Mouse (Mus musculus): ENCODE results near the gene Hdac10.
A peak's percentile ranks its signal among the peaks of the same experiment; 100 is the strongest.

Gene Hdac10

DNA sequence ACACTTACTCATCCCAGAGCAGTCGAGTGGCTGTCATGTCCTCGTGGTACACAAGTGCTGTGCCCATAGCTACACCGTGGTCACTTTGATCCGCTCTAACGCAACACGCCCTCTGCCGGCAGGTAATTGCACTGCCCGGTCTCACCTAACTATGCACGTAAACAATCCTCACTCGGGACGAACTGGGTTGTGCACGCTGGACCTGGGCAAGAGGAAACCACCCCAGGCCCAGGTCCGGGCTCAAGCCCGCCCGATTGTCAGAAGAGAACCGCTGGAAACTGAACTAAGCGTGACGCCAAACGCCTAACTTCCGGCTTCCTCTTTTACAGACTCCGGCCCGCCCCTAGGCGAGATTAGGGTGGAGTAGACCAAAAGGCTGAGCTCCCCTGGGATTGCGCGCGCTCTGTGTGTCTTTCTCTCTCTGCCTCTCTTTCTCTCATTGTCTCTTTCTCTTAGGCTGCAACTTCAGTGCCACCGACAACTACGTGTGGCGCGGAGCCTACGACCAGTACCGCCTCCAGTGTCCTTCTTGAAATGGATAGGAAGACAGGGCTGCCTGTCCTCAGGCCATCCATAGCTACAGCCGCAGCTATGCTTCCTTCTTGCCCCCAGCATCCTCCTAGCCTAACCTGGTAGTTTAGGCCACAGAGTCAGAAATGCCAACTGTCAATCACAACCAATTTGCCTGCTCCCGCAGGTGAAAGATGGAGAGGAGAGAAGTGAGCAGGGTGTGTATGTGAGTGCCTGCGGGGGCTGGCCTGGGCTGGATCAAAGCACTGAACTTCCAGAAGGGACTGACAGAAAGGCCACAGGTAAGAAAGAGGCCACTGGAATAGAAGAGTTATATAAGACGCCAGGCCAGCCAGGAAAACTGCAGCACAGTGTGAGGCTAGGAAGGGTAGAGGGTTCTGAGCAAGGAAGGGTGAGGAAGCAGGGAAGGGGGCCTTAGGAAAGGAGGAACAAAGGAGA is at the start of gene Hdac10:
Gene Hdac10, minus strand, starts transcription at position 319 of the 969 bp plus-strand sequence.
- peak; percentile 90 to 92 for DNase-seq

DNA sequence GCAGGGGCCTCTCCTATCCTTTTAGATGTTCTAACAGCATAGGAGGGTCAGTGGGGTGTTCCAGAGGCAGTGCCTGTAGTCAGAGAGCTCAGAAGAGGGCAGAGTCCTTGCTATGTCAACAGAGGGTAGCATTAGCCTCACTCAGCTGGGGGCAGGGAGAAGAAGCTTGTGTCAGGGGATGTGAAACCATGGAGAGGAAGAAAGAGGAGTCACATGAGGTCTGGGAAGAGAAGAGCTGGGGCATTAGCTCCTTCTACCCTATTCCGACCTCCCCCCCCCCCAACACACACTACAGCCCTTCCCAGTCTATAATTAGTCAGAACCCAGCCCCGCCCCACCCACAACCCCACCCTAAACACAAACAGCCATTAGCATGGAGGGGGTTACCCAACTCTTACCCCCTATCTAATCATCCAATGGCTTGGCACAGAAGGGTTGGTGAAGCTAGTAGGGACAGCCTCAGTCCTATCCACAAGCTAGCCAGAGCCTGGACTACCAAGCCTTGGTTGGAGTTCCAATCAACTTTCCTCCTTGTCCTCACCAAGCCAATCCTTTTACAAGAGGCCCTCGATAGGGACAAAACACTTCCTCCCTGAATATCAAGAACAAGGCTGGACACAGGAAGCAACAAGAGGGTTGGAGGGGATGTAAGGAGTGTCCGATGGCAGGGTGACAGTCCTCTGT is 49.2 kb upstream of the Hdac10 start:
- no peak for DNase-seq

DNA sequence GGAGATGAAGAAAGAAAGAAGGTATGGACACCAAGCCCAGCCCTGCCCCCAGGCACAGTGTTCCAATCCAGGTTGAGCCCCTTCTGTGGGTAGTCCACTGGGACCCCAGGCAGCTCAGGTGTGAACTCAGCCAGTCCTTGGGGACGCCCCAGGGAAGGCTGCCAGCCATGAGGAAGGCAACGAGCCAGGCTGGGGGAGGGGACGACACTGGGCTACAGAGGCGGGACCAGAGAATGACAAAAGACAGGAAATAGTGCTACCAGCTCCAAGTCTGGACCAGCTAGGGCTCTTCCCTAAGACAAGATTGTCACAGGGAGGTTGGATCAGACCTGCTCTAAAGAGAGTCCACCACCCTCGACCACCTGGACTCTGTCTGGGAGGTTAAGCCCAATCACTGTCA is 48.6 kb upstream of the Hdac10 start:
- peak; percentile 85 to 87 for DNase-seq

DNA sequence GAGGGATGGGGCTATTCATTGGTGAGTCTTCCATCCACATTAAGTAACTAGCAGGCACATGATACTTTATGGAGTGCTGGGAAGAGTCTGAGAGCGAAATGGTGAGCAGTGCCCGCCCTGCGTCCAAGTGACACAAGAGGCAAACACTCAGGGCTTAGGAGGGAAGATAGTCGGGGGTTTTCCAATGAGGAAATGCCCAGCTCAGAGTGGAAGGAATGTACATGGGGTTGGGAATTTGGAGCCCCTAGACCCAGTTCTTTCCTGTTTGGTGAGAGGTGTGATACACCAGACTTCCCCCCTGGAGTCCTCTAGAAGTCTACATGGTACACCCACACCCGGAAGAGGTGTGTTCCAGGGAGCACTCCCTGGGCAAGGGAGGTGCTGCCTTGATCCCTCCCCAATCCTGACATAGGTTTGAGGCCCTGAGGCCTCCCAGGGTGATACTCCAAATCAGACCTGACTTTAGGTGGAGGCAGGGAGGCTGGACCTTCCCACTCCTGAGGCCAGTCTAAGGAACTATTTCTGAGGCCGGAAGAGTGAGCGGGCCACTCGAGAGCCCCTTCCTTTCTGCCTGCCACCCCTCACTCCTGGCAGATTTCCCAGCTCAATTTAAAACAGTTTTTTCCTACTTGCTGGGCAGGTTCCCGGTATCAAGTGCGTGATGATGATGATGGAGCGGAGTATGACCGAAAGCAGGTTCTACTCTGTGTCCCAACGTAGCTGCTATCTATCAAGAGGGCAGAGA is 47.1 kb upstream of the Hdac10 start:
- DNase-seq, result no peak

DNA sequence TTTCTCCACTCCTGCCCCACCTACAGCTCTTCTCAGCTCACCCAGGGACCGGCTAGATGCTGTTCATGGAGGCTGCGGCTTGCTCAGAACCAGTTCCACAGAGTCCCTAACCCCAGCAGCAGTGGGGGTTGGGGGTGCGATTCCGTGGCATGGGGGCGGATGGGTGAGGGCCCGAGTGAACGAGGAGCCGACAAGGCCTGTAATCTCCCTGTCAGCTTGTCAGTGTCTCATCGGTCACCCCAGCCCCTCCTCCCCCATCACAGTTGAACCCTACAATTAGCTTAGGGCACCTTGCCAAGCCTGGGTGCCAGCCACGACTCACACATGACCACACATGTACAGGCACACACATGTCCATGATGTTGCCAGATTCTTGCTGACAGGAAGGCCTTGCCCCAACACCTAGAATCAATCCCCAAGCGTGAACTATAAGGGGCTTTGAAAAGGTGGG is 46.4 kb upstream of the Hdac10 start:
- DNase-seq, result no peak

DNA sequence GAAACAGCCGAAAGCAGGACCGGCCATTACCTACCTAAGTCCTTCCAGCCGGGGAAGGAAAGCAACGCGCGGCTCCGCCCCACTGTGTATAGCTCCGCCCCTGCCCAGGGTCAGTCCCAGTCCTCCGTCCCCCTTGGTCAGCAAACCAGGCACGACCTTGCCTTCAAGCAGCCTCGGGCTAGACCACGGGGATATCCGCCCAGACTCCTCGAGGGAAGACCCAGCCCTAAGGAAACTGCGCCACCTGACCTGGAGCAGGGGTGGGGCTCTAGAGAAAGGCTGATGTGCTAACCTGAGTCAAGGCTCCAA is 45.4 kb upstream of the Hdac10 start:
- peak; percentile 82 to 89 for DNase-seq

DNA sequence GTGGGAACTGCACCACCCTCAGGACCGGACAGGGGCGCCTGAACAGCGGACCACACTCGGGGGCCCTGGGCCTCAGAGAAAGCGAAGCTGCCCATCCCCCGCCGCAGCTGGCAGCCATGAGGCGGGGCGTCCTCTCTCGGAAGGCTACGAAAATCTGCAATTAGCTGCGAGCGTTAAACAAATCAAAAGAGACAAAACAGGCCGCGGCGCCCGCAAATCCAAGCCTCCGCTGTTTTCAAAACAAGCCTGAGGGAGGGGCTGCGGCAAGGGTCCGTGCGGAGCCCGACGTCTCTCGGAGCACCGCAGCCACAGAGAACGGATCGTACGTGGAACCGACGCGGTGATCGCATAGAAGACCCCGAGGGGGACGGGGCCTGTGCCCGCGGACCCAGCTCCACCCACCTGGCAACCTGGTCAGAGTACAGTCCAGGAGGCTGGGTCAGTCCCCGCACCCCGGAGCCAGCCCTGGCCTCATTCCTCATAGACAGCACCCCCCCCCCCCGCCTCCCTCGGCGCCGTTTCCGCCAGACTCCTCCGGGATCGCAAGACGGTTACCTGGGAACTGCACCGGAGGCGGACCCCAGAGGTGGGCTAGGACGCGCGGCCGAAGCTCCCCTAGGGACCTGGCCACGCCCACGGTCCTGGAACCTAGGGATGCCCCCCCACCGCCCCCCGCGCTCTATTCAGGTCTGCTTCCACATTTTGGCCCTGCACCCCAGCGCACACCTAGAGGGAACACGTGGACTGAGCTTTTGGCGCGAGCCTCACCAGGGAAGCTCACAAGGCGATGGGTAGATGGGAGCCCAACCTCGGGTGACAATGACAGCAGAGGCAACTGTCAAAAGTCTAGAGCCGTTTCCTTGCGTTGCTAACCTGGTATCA is 44.8 kb upstream of the Hdac10 start:
- DNase-seq, result peak; percentile 73 to 81

DNA sequence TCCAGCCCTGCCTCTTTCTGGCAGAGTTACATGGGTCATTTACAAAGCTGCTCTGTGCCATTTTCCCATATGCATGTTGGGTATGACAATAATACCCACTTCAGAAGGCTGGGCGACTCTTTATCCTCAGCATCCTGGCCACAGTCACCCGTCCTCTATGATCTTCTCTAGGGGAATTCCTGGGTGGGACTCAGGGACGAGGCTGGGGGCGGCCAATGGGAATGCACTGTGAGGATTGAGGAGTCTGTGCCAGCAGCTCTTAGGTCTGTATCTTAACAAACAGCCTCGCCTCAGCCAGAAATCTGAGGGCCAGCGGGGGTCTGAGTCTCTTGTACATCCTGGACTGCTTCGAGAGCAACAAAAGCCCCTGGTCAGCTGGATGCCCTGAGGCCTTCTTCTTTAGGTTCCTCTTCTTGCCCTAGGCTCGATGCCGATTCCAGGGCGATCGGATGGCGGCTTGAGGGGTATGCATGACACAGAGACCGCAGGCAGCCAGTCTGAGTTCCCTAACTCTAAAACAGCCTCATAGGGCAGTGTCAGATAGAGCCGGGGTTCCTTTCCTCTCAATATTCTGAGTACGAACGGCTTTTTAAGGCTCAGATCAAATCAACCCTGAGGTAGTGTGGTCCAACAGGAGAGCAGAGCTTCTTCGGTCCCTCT is 43.9 kb upstream of the Hdac10 start:
- peak in 1 of 2 experiments; percentile 34 for DNase-seq

DNA sequence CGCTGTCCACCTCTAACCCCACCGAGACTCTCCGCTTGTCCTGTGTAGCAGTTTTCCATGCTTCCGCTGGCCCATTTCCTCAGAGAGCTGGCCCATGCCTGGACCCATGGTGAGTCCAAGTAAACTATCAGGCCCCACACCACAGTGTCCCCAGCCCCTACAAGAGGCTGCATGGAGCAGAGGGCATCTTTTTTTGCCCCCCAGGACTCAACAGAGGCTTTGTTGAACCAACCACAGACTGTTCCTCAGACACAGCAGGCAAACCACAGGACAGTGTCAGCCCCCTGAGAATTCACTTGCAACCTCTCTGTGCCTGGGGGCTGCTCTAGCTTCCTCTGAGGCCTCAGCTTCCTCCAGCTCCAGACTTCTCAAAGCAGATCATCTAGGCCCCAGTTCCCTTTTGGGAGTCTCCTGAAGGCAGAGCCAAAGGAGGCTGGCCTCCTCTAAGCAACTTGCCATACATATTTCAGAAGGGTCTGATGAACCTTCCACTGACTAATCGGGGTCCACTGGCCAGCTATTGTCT is 43.1 kb upstream of the Hdac10 start:
- DNase-seq, result no peak

DNA sequence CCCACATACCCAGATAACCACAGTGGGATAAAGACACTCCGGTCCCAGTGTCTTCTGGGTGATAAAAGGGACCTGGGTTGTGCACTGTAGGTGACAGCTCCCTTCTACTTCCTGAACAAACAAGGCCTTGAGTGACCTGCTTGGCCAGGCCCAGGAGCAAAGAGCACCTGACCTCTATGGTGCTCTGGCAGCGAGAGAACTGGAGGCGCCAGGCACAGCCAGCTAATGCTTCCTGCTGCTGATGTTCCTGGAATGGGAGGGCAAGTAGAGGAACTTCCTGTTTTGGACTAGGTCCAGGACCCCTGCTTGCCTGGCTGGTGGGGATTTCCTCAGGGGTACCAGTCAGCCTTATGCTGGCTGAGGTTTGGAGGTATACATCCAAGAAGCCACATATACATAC is 41.6 kb upstream of the Hdac10 start:
- DNase-seq, result peak in 1 of 2 experiments; percentile 55

DNA sequence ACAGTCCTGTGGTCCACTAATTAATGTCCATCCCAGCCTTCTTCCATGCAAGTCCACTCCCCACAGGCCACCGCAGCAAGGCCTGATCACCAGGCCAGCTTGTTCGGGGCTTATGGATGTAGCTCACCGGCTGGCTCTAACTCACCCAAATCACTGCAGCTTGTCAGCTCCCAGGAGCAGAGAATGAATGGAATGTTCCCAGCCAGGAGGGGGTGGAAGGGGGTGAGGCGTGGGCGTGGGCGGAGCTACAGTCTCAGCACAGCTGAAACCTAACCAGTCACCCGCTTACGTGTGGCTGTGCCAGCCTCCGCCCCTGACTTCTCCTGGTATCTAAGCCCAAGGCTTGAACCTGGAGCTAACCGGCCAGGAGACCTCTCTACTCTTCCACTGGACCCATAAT is 40.9 kb upstream of the Hdac10 start:
- DNase-seq, result peak; percentile 87 to 92

DNA sequence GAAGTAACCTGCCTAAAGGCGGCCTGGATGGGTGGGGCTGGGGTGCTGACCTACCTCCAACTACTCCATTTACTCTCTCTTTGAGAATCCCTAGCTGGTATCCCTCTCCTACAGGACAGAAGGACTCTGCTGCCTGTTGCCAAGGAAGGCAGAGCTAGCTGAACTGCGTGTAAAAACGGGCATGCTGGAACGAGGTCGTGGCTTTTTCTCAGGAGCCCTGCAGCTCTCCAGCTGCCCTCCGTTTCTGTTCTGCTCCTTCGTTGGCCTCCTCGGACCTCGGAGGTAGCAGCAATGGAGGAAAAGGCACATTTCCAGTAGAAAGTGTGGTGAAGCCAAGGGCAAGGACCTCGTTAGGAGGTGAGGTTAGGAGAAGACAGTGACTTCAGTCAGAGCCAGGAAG is 40.4 kb upstream of the Hdac10 start:
- no peak for DNase-seq

DNA sequence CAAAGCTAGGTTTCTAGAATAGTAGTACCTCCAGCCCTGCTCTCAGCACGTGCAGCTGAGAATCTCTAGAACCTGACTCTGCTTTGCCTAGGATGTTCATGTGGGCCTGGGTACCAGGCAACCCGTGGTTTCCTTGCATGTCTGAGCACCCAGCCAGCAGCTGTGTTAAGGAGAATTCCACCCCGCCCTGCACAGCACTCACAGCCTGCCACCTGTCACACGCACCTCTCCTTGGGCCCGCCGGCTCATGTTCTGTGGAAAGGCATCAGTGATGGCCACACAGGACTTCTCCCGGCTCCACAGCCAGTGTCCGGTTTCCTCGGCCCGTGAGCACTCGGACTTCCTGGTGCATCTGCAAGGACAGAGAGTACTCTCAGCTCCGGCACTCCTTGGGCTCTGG is 37.0 kb upstream of the Hdac10 start:
- DNase-seq, result no peak

DNA sequence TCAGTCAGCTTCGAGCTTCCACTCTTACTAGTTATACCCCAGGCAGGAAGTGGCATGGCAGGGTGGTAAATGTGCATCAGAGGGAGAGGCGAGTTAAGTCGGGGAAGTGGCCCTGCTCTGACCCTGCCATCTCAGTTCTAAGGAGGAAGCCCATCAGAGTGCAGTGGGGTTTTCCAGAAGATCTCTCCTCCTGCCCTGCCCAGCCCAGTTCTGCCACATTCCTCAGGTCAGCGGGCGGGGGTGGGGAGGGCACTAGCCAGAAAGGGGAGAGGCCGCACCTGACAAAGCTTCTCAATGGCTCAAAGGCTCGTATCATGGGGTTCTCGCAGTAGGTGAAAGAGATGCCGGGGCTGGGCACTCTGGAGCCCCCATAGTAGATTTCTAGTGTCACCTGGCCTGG is 32.9 kb upstream of the Hdac10 start:
- peak in 1 of 2 experiments; percentile 47 for DNase-seq

DNA sequence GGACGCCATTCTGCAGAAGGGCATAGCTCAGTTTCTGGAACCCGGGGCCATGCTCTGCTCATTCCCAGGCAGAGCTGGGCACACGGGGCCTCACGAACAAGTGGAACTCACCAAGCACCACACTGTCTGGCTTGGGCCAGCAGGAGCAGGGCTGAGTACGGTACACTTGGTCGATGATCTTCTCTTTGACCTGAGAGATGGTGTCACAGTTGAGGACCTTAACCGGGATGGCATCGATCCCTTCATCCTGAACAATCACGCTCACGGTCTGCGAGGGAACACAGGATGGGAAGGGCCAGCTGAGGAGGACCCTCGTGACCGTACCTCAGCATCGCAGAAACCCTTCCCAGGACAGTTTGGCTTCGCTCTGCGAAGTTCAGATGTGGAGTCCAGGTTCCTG is 30.0 kb upstream of the Hdac10 start:
- no peak for DNase-seq

DNA sequence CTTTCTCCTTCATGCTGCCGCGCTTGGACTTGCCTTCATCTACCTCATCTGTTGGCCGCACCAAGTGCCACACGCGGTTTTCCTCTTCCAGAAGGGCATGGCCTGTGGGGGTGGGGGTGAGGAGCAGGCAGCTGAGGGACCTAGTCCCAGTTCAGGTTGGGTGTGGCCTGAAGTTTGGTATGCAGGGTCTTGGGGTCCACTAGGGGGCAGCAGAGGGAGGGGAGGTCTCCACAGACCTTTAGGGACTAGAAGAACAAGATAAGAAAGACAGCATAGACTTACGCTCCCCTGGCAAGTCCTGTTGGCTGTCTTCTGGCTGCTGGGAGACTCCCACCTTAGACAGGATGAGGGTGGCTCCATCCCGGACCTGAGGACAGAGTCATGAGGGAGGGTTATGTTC is 29.5 kb upstream of the Hdac10 start:
- DNase-seq, result peak; percentile 84 to 88

DNA sequence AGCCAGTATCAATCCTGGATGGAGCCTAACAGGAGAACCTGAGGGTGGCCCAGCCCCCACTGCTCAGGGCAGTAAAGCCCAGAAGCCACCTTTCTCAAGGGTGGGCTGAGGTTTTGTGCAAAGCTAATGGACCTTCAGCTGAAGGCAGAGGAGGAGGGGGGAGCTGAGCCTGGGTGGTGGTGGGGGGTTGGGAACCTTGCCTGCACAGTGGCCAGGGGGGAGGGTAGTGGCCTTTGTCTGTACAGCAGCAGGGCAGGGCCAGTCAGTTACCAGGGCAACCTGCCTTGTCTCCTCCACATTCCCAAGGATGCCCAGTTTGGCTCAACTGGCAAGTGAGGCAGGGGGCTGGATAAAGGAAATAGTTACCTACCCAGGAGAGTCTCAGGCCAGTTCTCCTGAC is 23.8 kb upstream of the Hdac10 start:
- no peak for DNase-seq

DNA sequence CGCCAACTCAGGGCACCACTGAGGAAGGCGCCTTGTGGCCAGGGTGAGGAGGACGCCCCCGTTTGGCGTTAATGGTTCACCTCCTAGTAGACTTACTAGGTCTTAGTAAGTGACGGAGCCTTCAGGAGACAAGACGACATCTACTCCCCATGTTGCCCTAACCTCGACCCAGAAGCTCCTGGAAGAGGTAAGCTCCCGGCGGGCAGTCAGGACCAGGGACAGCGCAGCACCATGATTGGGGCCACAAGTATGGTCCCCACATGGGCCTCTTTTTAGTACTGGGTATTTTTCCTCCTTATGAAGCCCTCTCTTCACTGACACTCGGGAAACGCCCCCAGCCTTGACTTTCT is 21.5 kb upstream of the Hdac10 start:
- DNase-seq, result peak; percentile 79 to 80

DNA sequence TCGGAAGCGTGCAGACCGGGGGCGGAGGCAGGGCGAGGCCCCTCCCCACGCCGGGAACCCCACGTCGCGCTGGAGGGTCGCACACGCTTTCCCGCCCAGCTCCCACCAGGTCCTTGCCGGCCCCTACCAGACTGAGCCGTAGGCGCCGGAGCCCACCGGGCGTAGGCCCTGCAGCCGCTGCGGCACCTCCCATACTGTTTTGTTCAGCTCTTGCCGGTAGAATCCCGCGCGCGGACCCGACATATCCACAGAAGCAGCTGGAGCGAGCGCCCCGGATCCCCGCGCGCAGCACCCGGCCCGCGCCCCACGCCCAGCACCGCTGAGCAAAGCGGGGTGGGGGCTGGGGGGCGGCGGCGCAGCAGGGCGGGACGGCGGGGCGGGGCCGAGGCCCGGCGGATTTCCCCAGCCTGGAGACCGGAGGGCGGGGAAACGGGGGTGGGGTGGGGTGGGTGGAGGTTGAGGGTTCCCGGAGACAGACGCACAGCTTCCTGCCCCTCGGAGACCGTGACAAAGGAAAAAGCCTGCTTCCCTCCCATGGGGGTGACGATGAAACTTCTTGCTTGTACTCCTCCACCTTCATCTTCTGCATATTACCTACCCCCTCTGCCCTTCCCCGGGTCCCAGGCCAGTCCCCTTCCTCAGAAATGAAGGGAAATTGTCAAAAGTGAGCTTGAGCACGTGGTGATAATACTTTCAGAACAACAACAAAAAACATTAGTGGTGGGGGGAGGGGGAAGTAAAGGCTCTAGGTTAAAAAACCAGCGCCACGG is 21.0 kb upstream of the Hdac10 start, which contains the start of gene Mapk11:
Gene Mapk11, minus strand, starts transcription at position 358 of the 770 bp plus-strand sequence.
- peak; percentile 70 to 79 for DNase-seq

DNA sequence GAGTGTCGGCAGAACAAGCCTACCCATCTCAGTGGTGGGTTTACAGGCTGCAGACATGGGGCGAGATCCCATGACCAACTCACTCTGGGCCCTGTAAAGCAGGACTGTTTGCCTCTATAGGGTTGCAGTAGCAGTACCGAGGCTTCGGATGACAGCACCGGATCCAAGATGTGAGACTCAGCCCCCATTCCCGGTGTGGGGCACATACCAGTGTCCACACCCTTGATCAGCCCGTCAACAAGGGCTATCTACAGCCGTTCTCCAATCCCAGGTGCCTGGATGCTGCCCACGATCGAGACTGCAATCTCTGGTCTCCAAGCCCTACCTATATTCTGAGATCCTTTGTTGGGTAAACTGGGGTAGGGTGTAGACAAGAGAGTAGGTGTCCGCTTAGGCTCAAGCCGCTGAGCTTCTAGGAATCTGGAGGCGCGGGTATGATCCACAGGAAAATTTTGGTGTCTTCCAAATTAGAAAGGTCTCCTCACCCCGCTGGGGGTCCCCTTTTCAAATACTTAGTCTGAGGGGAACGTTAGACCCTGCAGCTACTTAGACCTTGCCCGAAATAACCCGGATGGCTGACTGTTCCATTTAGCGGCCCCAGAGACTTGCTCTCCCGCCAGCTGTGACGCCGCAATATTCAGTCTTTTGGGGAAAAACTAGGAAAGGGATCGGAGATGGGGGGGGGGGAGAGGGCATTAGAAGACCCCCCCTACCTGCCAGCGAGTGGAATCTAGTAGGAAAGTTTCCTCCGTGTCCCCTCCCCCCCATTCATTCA is 20.2 kb upstream of the Hdac10 start:
- DNase-seq, result no peak
